21 mouse cellular contexts compared by ENCODE assay signal in genomic region chr13:46909005-46909565, GRCm38 (mm10). TPM values are rescaled to one million over a fixed set of nuclear protein-coding genes. Genes with fewer than 3 reads are reported as not detected.
DNase-seq lines count a peak whose midpoint lies in the region; ATAC-seq and TF ChIP-seq lines count a peak whose summit lies in the region.
"Had no signal": no experiment of that assay in that cellular context is flagged by ENCODE, and none has a peak within 500 bp of the region (broad histone marks: within the 10 kb centered on the region; RNA-seq: fewer than 3 reads in every experiment).

No protein-coding gene starts in this region.

- peak overlapping the region; percentile 90 for H3K27ac ChIP-seq in heart, embryonic 11.5 days (ENCODE audit: low read depth, low read length)
- no peak overlapping the region for H3K27ac ChIP-seq in CH12.LX (ENCODE audit: insufficient read depth, low read depth)
- H3K27ac ChIP-seq in heart, embryonic 16.5 days (ENCODE audit: low read length): peak overlapping the region; percentile 91
- H3K27ac ChIP-seq in left cerebral cortex, adult 2 months: no peak overlapping the region
- H3K27ac ChIP-seq in midbrain, embryonic 11.5 days (ENCODE audit: low read depth, low read length): no peak overlapping the region
- H3K27ac ChIP-seq: hindbrain, embryonic 10.5 days; hindbrain, postnatal 0 days; limb, embryonic 10.5 days; stomach, embryonic 15.5 days had no signal

- no peak for TF ChIP-seq RAD21 in CH12.LX (IDR thresholded peaks at IDR 0.05; ENCODE audit: low read depth, low read length)

- WGBS in heart, embryonic 11.5 days (ENCODE audit: insufficient replicate concordance): 42% methylated on average over 12 of the region's 12 CpGs
- WGBS in heart, embryonic 16.5 days: 39% methylated on average over 12 of the region's 12 CpGs
- WGBS in midbrain, embryonic 11.5 days: 83% methylated on average over 12 of the region's 12 CpGs

- TF ChIP-seq CTCF in CH12.LX (conservative IDR thresholded peaks at IDR 0.05 in 1 of 2, IDR thresholded peaks at IDR 0.05 in 1 of 2; ENCODE audit: low read depth in 2 of 2, low read length in 2 of 2): no peak
- no peak for TF ChIP-seq CTCF in left cerebral cortex, adult 2 months (IDR thresholded peaks at IDR 0.05)

- no peak for ATAC-seq in heart, embryonic 11.5 days (replicated peaks; ENCODE audit: insufficient number of reproducible peaks, low FRiP score, low TSS enrichment)
- no peak for ATAC-seq in heart, embryonic 16.5 days (replicated peaks; ENCODE audit: extremely low read depth, insufficient read depth, low FRiP score)
- ATAC-seq in midbrain, embryonic 11.5 days (ENCODE audit: low FRiP score): no peak
- ATAC-seq: forebrain, postnatal 0 days; hindbrain, postnatal 0 days; liver, postnatal 0 days; midbrain, embryonic 16.5 days had no signal

- H3K4me3 ChIP-seq in heart, embryonic 11.5 days (ENCODE audit: low read depth, low read length): no peak overlapping the region
- H3K4me3 ChIP-seq in CH12.LX (replicated peaks in 1 of 3; ENCODE audit: low read depth in 2 of 3, low read length in 2 of 3, poor library complexity in 1 of 3): no peak overlapping the region
- H3K4me3 ChIP-seq in heart, embryonic 16.5 days (ENCODE audit: low read length): peak overlapping the region; percentile 8; the same call in 1 of the 2 replicates
- H3K4me3 ChIP-seq in left cerebral cortex, adult 2 months: no peak overlapping the region
- no peak overlapping the region for H3K4me3 ChIP-seq in midbrain, embryonic 11.5 days (ENCODE audit: low read depth, low read length)
- H3K4me3 ChIP-seq: hindbrain, embryonic 10.5 days; limb, embryonic 10.5 days; stomach, embryonic 15.5 days had no signal

- in situ Hi-C loops in CH12.LX (cut with MboI; ENCODE audit: low pct_ligation_motif_present, low pct_unique_long_range_greater_than_20kb, low sequenced_read_pairs): no loop called here

- H3K9me3 ChIP-seq in heart, embryonic 11.5 days (replicated peaks; ENCODE audit: control insufficient read depth, low read length): no peaks in the 10 kb centered on the region
- H3K9me3 ChIP-seq in CH12.LX (replicated peaks; ENCODE audit: low read length): no peaks in the 10 kb centered on the region
- no peaks in the 10 kb centered on the region for H3K9me3 ChIP-seq in heart, embryonic 16.5 days (replicated peaks; ENCODE audit: control insufficient read depth, low read length)
- H3K9me3 ChIP-seq in midbrain, embryonic 11.5 days (ENCODE audit: control insufficient read depth, low read length): no peaks in the 10 kb centered on the region
- H3K9me3 ChIP-seq: hindbrain, embryonic 10.5 days; limb, embryonic 10.5 days; stomach, embryonic 15.5 days had no signal

- H3K4me1 ChIP-seq in heart, embryonic 11.5 days (ENCODE audit: control insufficient read depth, insufficient read depth, low read length): peaks cover 51% of the 10 kb centered on the region
- peaks cover 10 to 40% of the 10 kb centered on the region in 2 experiments for H3K4me1 ChIP-seq in CH12.LX (ENCODE audit: control insufficient read depth in 1 of 2, insufficient read depth in 2 of 2)
- H3K4me1 ChIP-seq in heart, embryonic 16.5 days (ENCODE audit: control insufficient read depth, insufficient read depth, low read length): peaks cover 66% of the 10 kb centered on the region
- H3K4me1 ChIP-seq in midbrain, embryonic 11.5 days (ENCODE audit: control insufficient read depth, insufficient read depth, low read length): peaks cover 10% of the 10 kb centered on the region
- H3K4me1 ChIP-seq: stomach, embryonic 15.5 days had no signal

- TF ChIP-seq EP300 in CH12.LX (IDR thresholded peaks at IDR 0.05; ENCODE audit: low read length): no peak

- TF ChIP-seq POLR2A in CH12.LX (IDR thresholded peaks at IDR 0.05; ENCODE audit: low read depth, low read length): no peak

- no peaks in the 10 kb centered on the region for H3K79me2 ChIP-seq in CH12.LX (replicated peaks; ENCODE audit: control insufficient read depth, extremely low read depth, insufficient read depth, poor library complexity, severe bottlenecking)

- DNase-seq in adrenal gland, adult (ENCODE audit: inconsistent age in 2 of 2, low spot score in 1 of 2): peak; percentile 41 to 75
- no peak for DNase-seq in adrenal gland, postnatal 14 days
- DNase-seq in heart, postnatal 14 days: no peak
- DNase-seq in CH12.LX (ENCODE audit: extremely low read depth): peak; percentile 36
- DNase-seq in left cerebral cortex, adult 2 months (ENCODE audit: extremely low spot score in 1 of 2, low spot score in 2 of 2): no peak
- DNase-seq in midbrain, embryonic 11.5 days (ENCODE audit: low spot score, missing footprints): no peak
- DNase-seq: cerebellum, postnatal 14 days; embryo, embryonic 11 days; forebrain, postnatal 0 days; gastrocnemius, postnatal 36 days; kidney, adult 2 months; kidney, postnatal 25 days; liver, postnatal 0 days; thymus, adult 18-20 months had no signal

- H3K36me3 ChIP-seq in heart, embryonic 11.5 days (ENCODE audit: control insufficient read depth, insufficient read depth, low read length): no peaks in the 10 kb centered on the region
- H3K36me3 ChIP-seq in CH12.LX (replicated peaks in 1 of 2; ENCODE audit: control insufficient read depth in 1 of 2, insufficient read depth in 1 of 2, low read length in 1 of 2): no peaks in the 10 kb centered on the region
- 0 out of 2 replicates have a peak, but pooled peaks cover 2% of the 10 kb centered on the region for H3K36me3 ChIP-seq in heart, embryonic 16.5 days (ENCODE audit: control insufficient read depth, insufficient read depth)
- no peaks in the 10 kb centered on the region for H3K36me3 ChIP-seq in midbrain, embryonic 11.5 days (ENCODE audit: control insufficient read depth, insufficient read depth, low read length)
- H3K36me3 ChIP-seq: limb, embryonic 10.5 days; stomach, embryonic 15.5 days had no signal

- no peaks in the 10 kb centered on the region for H3K27me3 ChIP-seq in heart, embryonic 11.5 days (ENCODE audit: control insufficient read depth, insufficient read depth, low read length)
- no peaks in the 10 kb centered on the region for H3K27me3 ChIP-seq in CH12.LX (replicated peaks)
- H3K27me3 ChIP-seq in heart, embryonic 16.5 days (ENCODE audit: control insufficient read depth, insufficient read depth, low read length): no peaks in the 10 kb centered on the region
- H3K27me3 ChIP-seq in midbrain, embryonic 11.5 days (ENCODE audit: control insufficient read depth, insufficient read depth, low read length): no peaks in the 10 kb centered on the region
- H3K27me3 ChIP-seq: stomach, embryonic 15.5 days had no signal

- dilution Hi-C loops in CH12.LX (cut with MboI; ENCODE audit: extremely low pct_ligation_motif_present, extremely low pct_unique_long_range_greater_than_20kb, low sequenced_read_pairs): no loop called here

- peak overlapping the region; percentile 40 for H3K4me2 ChIP-seq in heart, embryonic 11.5 days
- H3K4me2 ChIP-seq in CH12.LX (ENCODE audit: insufficient read depth, low read depth, poor library complexity, severe bottlenecking): peak overlapping the region; percentile 30
- H3K4me2 ChIP-seq in heart, embryonic 16.5 days (ENCODE audit: low read depth, low read length): peak overlapping the region; percentile 46
- H3K4me2 ChIP-seq in midbrain, embryonic 11.5 days: no peak overlapping the region
- H3K4me2 ChIP-seq: stomach, embryonic 15.5 days had no signal

- peak overlapping the region; percentile 58 for H3K9ac ChIP-seq in heart, embryonic 11.5 days (ENCODE audit: low read depth, low read length)
- no peak overlapping the region for H3K9ac ChIP-seq in CH12.LX (ENCODE audit: insufficient read depth, low read depth)
- peak overlapping the region; percentile 49 for H3K9ac ChIP-seq in heart, embryonic 16.5 days (ENCODE audit: low read length)
- no peak overlapping the region for H3K9ac ChIP-seq in midbrain, embryonic 11.5 days (ENCODE audit: low read length)
- H3K9ac ChIP-seq: forebrain, postnatal 0 days; liver, postnatal 0 days; stomach, embryonic 15.5 days had no signal

- intact Hi-C loops in heart, postnatal 14 days (cut with DNase I): no loop called here
- intact Hi-C loops in left cerebral cortex, adult 2 months (cut with DNase I): no loop called here

TF ChIP-seq in CH12.LX, 34 proteins besides CTCF, POLR2A, EP300 and RAD21 (continues in another document):
- TF ChIP-seq MAFK (IDR thresholded peaks at IDR 0.05; ENCODE audit: insufficient replicate concordance, low read length) (no peak), MEF2A (IDR thresholded peaks at IDR 0.05; ENCODE audit: borderline replicate concordance, low read depth, low read length) (no peak), RCOR1 (conservative IDR thresholded peaks at IDR 0.05; ENCODE audit: low read depth, low read length) (no peak), NRF1 (IDR thresholded peaks at IDR 0.05; ENCODE audit: low read depth, low read length) (no peak), CHD2 (IDR thresholded peaks at IDR 0.05; ENCODE audit: low read length) (0 out of 2 replicates have a peak, but pooled peaks have one; percentile 14), UBTF (IDR thresholded peaks at IDR 0.05; ENCODE audit: low read depth, low read length) (no peak), ELF1 (IDR thresholded peaks at IDR 0.05; ENCODE audit: low read depth, low read length) (no peak), ZMIZ1 (IDR thresholded peaks at IDR 0.05; ENCODE audit: low read depth, low read length) (no peak), SMC3 (IDR thresholded peaks at IDR 0.05; ENCODE audit: low read depth, low read length) (no peak), ETS1 (conservative IDR thresholded peaks at IDR 0.05; ENCODE audit: low read depth, low read length) (peak; percentile 65), HCFC1 (IDR thresholded peaks at IDR 0.05; ENCODE audit: low read depth, low read length) (no peak), JUN (IDR thresholded peaks at IDR 0.05; ENCODE audit: insufficient read depth, low read depth, low read length) (no peak), NELFE (IDR thresholded peaks at IDR 0.05; ENCODE audit: low read depth, low read length) (no peak), MAZ (IDR thresholded peaks at IDR 0.05; ENCODE audit: low read depth, low read length) (no peak), SIN3A (IDR thresholded peaks at IDR 0.05; ENCODE audit: low read length) (0 out of 2 replicates have a peak, but pooled peaks have one; percentile 26), E2F4 (IDR thresholded peaks at IDR 0.05; ENCODE audit: insufficient replicate concordance, low read depth, low read length) (no peak), ZC3H11A (IDR thresholded peaks at IDR 0.05; ENCODE audit: low read depth, low read length) (no peak)

RNA-seq across cellular contexts. Expression of gene Kif13a, which starts 20.6 kb away (rescaled TPM):
- 27.4 and 32.3 TPM in 2 replicates for total RNA-seq in adrenal gland, postnatal 14 days (2021)
- 39.8 and 42.6 TPM in 2 replicates for polyA plus RNA-seq in heart, embryonic 11.5 days (2014; fragmentation: Nextera tagmentation; extraction: Ambion mirVana)
- 100 to 1,000 TPM in 1 of 2 experiments, 10 to 100 TPM in 1; 95.6 to 104 TPM for total RNA-seq in heart, postnatal 14 days (2021)
- total RNA-seq in CH12.LX (2012; rRNA removed) (not detected in 2 replicates), CH12.LX (2014; rRNA removed) (not detected in 2 replicates)
- polyA plus RNA-seq in CH12.LX (2012; ENCODE audit: insufficient read length, low read depth): not detected in 2 replicates
- polyA plus RNA-seq in heart, embryonic 16.5 days (2015; fragmentation: Nextera tagmentation; extraction: Ambion mirVana): 17.8 and 30.0 TPM in 2 replicates
- 10 to 100 TPM; 19.1 to 22.7 TPM for total RNA-seq in left cerebral cortex, adult 2 months (2021)
- polyA plus RNA-seq in midbrain, embryonic 11.5 days (2014; fragmentation: Nextera tagmentation; extraction: Ambion mirVana): 15.5 and 16.1 TPM in 2 replicates

Comparison
In these comparisons a context has a peak if more than half of its experiments do, and no peak if none do; other contexts are left out.
1. DNase-seq: peak in adrenal gland, adult (2 of 2) and CH12.LX (single experiment); none in adrenal gland, postnatal 14 days (single experiment), heart, postnatal 14 days (0 of 2), left cerebral cortex, adult 2 months (0 of 2) and midbrain, embryonic 11.5 days (single experiment).
2. H3K27ac ChIP-seq: peak in heart, embryonic 11.5 days (single experiment) and heart, embryonic 16.5 days (single experiment); none in CH12.LX (single experiment), left cerebral cortex, adult 2 months (single experiment) and midbrain, embryonic 11.5 days (single experiment).
3. H3K9ac ChIP-seq: peak in heart, embryonic 11.5 days (single experiment) and heart, embryonic 16.5 days (single experiment); none in CH12.LX (single experiment) and midbrain, embryonic 11.5 days (single experiment).
4. RNA of gene Kif13a, which starts 20.6 kb away (total RNA-seq): 95.6 to 104 TPM in heart, postnatal 14 days, 27.4 to 32.3 TPM in adrenal gland, postnatal 14 days and 19.1 to 22.7 TPM in left cerebral cortex, adult 2 months; not detected in CH12.LX; every median in the first group is over 10 times any median in the second.